Mouse (Mus musculus): ENCODE measurements at regions not wholly inside any gene's neighbourhood (a gene's known extent, or its start where the extent isn't known, plus 50 kb on each side); places are given as distances from the start of the nearest gene placed in this dataset.

GRCm38 (mm10) chr13:53717582-53717981 is 244.7 kb upstream of the Msx2 start:
- no peaks in the 10 kb centered on the region for H3K79me2 ChIP-seq (ENCODE audit: control insufficient read depth, insufficient read depth)
- H3K27me3 ChIP-seq (ENCODE audit: control insufficient read depth, insufficient read depth, insufficient read length), result no peaks in the 10 kb centered on the region
- H3K36me3 ChIP-seq (ENCODE audit: control insufficient read depth, insufficient read depth), result no peaks in the 10 kb centered on the region
- H3ac ChIP-seq (ENCODE audit: control insufficient read depth, insufficient read length), result no peak overlapping the region
- no peak overlapping the region for H3K4me3 ChIP-seq
- H3K4me2 ChIP-seq (ENCODE audit: low read depth), result peak overlapping the region; percentile 43
- TF ChIP-seq CEBPB (IDR thresholded peaks at IDR 0.05; ENCODE audit: insufficient read depth, poor library complexity, severe bottlenecking) (no peak), TCF3 (IDR thresholded peaks at IDR 0.05; ENCODE audit: insufficient read length, low read depth) (no peak), MYOD1 (IDR thresholded peaks at IDR 0.05; ENCODE audit: control insufficient read depth in 1 of 3, insufficient read length in 2 of 3, low read depth in 2 of 3) (no peak), MAX (IDR thresholded peaks at IDR 0.05; ENCODE audit: low read depth) (no peak), MYOG (IDR thresholded peaks at IDR 0.05; ENCODE audit: control insufficient read depth in 1 of 3, insufficient read depth in 1 of 3, insufficient read length in 2 of 3, low read depth in 2 of 3) (no peak), E2F4 (IDR thresholded peaks at IDR 0.05; ENCODE audit: insufficient read depth) (no peak), POLR2A (IDR thresholded peaks at IDR 0.05; ENCODE audit: insufficient read length, low read depth) (no peak), SRF (IDR thresholded peaks at IDR 0.05; ENCODE audit: control insufficient read depth, insufficient read length, low read depth) (no peak), TCF12 (IDR thresholded peaks at IDR 0.05; ENCODE audit: insufficient read depth, poor library complexity, severe bottlenecking) (no peak), REST (IDR thresholded peaks at IDR 0.05; ENCODE audit: insufficient read depth, insufficient read length) (no peak), POLR2AphosphoS2 (IDR thresholded peaks at IDR 0.05; ENCODE audit: insufficient read length, low read depth) (no peak)

DNA sequence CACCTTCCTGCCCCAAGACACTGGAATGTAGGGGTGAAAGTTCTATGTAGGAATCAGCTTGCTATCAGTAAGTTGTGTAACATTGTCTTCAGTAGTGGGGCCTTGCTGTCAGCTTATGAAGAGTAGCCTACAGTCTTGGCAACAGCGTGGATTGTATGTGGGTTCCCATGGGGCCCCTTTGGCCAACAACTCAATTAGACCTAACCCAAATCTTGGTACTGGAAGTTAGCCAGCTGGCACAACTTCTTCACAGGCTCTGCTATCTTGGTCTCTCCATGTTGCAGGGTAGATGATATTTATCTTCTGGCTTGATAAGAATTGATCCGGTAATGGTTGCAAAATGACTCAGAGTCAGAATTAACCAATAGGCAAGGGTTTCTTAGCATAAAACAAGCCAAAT is 244.2 kb upstream of the Msx2 start:
- Histone ChIP-seq H3K4me3 (no peak overlapping the region), H3K27me3 (ENCODE audit: control insufficient read depth, insufficient read depth, insufficient read length) (no peaks in the 10 kb centered on the region), H3K79me2 (ENCODE audit: control insufficient read depth, insufficient read depth) (no peaks in the 10 kb centered on the region), H3K4me2 (ENCODE audit: low read depth) (peak overlapping the region; percentile 43), H3ac (ENCODE audit: control insufficient read depth, insufficient read length) (no peak overlapping the region), H3K36me3 (ENCODE audit: control insufficient read depth, insufficient read depth) (no peaks in the 10 kb centered on the region)
- no peak for TF ChIP-seq REST (IDR thresholded peaks at IDR 0.05; ENCODE audit: insufficient read depth, insufficient read length)
- no peak for TF ChIP-seq POLR2A (IDR thresholded peaks at IDR 0.05; ENCODE audit: insufficient read length, low read depth)
- TF ChIP-seq CEBPB (IDR thresholded peaks at IDR 0.05; ENCODE audit: insufficient read depth, poor library complexity, severe bottlenecking), result no peak
- TF ChIP-seq MYOD1 (IDR thresholded peaks at IDR 0.05; ENCODE audit: control insufficient read depth in 1 of 3, insufficient read length in 2 of 3, low read depth in 2 of 3), result no peak
- TF ChIP-seq POLR2AphosphoS2 (IDR thresholded peaks at IDR 0.05; ENCODE audit: insufficient read length, low read depth), result no peak
- no peak for TF ChIP-seq TCF3 (IDR thresholded peaks at IDR 0.05; ENCODE audit: insufficient read length, low read depth)
- TF ChIP-seq TCF12 (IDR thresholded peaks at IDR 0.05; ENCODE audit: insufficient read depth, poor library complexity, severe bottlenecking), result no peak
- TF ChIP-seq E2F4 (IDR thresholded peaks at IDR 0.05; ENCODE audit: insufficient read depth), result no peak
- TF ChIP-seq MAX (IDR thresholded peaks at IDR 0.05; ENCODE audit: low read depth), result no peak
- TF ChIP-seq USF1 (IDR thresholded peaks at IDR 0.05; ENCODE audit: low read depth), result no peak
- no peak for TF ChIP-seq MYOG (IDR thresholded peaks at IDR 0.05; ENCODE audit: control insufficient read depth in 1 of 3, insufficient read depth in 1 of 3, insufficient read length in 2 of 3, low read depth in 2 of 3)

DNA sequence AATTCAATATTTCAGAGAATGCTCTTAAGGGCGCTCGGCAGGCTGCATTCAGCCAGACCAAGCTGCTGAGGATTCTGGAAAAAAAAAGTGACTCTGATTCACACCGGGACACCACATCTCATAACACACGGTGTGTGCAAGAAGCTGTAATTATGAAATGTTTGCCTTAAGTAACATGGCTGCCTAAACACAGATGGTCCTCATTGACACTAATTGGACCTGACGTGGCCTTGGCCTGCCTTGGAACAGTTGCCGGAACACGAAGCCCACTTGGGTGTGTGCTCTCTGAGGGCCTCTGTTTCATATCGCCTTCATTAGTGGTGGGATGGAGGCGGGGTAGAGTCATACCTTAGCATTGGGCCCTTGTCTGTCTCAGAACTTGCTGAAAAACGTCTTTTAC is 236.2 kb upstream of the Msx2 start:
- Histone ChIP-seq H3K27me3 (ENCODE audit: control insufficient read depth, insufficient read depth, insufficient read length) (no peaks in the 10 kb centered on the region), H3K79me2 (ENCODE audit: control insufficient read depth, insufficient read depth) (no peaks in the 10 kb centered on the region), H3ac (ENCODE audit: control insufficient read depth, insufficient read length) (no peak overlapping the region), H3K4me3 (no peak overlapping the region), H3K36me3 (ENCODE audit: control insufficient read depth, insufficient read depth) (no peaks in the 10 kb centered on the region), H3K4me2 (ENCODE audit: low read depth) (no peak overlapping the region)
- no peak for TF ChIP-seq MYOD1 (IDR thresholded peaks at IDR 0.05; ENCODE audit: control insufficient read depth in 1 of 3, insufficient read length in 2 of 3, low read depth in 2 of 3)
- TF ChIP-seq CEBPB (IDR thresholded peaks at IDR 0.05; ENCODE audit: insufficient read depth, poor library complexity, severe bottlenecking), result no peak
- no peak for TF ChIP-seq SRF (IDR thresholded peaks at IDR 0.05; ENCODE audit: control insufficient read depth, insufficient read length, low read depth)
- no peak for TF ChIP-seq USF1 (IDR thresholded peaks at IDR 0.05; ENCODE audit: low read depth)
- no peak for TF ChIP-seq POLR2AphosphoS2 (IDR thresholded peaks at IDR 0.05; ENCODE audit: insufficient read length, low read depth)
- TF ChIP-seq TCF12 (IDR thresholded peaks at IDR 0.05; ENCODE audit: insufficient read depth, poor library complexity, severe bottlenecking), result no peak
- TF ChIP-seq POLR2A (IDR thresholded peaks at IDR 0.05; ENCODE audit: insufficient read length, low read depth), result no peak
- no peak for TF ChIP-seq REST (IDR thresholded peaks at IDR 0.05; ENCODE audit: insufficient read depth, insufficient read length)
- TF ChIP-seq MAX (IDR thresholded peaks at IDR 0.05; ENCODE audit: low read depth), result no peak

DNA sequence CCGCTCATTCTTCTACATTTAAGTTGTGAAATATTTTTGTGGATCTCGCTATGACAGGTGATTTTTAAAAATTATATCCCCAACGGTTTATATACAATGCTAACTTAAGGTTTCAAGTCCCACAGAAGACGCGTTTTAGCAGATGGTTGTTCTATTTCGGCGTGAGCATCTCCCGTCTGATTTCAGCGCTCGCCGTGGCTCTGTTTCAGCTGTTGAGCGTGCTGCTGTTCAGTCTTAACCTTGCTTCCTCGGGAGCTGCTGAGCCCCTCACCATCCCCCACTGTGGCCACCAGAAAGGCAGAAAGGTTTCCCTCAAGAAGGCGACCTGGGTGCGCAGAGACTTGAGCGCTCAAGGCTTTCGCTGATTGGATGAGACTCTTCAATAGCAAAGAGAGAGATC is 234.7 kb upstream of the Msx2 start:
- Histone ChIP-seq H3K27me3 (ENCODE audit: control insufficient read depth, insufficient read depth, insufficient read length) (no peaks in the 10 kb centered on the region), H3K4me3 (no peak overlapping the region), H3K36me3 (ENCODE audit: control insufficient read depth, insufficient read depth) (no peaks in the 10 kb centered on the region), H3K4me2 (ENCODE audit: low read depth) (no peak overlapping the region), H3ac (ENCODE audit: control insufficient read depth, insufficient read length) (no peak overlapping the region), H3K79me2 (ENCODE audit: control insufficient read depth, insufficient read depth) (no peaks in the 10 kb centered on the region)
- TF ChIP-seq MAX (IDR thresholded peaks at IDR 0.05; ENCODE audit: low read depth) (no peak), POLR2A (IDR thresholded peaks at IDR 0.05; ENCODE audit: insufficient read length, low read depth) (no peak), USF1 (IDR thresholded peaks at IDR 0.05; ENCODE audit: low read depth) (no peak), REST (IDR thresholded peaks at IDR 0.05; ENCODE audit: insufficient read depth, insufficient read length) (no peak), TCF12 (IDR thresholded peaks at IDR 0.05; ENCODE audit: insufficient read depth, poor library complexity, severe bottlenecking) (no peak), MYOG (IDR thresholded peaks at IDR 0.05; ENCODE audit: control insufficient read depth in 1 of 3, insufficient read depth in 1 of 3, insufficient read length in 2 of 3, low read depth in 2 of 3) (no peak), CEBPB (IDR thresholded peaks at IDR 0.05; ENCODE audit: insufficient read depth, poor library complexity, severe bottlenecking) (no peak), TCF3 (IDR thresholded peaks at IDR 0.05; ENCODE audit: insufficient read length, low read depth) (no peak), POLR2AphosphoS2 (IDR thresholded peaks at IDR 0.05; ENCODE audit: insufficient read length, low read depth) (no peak), E2F4 (IDR thresholded peaks at IDR 0.05; ENCODE audit: insufficient read depth) (no peak), SRF (IDR thresholded peaks at IDR 0.05; ENCODE audit: control insufficient read depth, insufficient read length, low read depth) (no peak), MYOD1 (IDR thresholded peaks at IDR 0.05; ENCODE audit: control insufficient read depth in 1 of 3, insufficient read length in 2 of 3, low read depth in 2 of 3) (no peak)

All from myocyte (in vitro differentiated cells).